Mouse (Mus musculus): ENCODE measurements around the gene Myrip. TPM values are rescaled to one million over a fixed set of nuclear protein-coding genes. Genes with fewer than 3 reads are reported as not detected.

The Myrip gene
- total RNA-seq, 2 experiments from 2014 or later: 6.0 to 8.7 TPM

GRCm38 (mm10) chr9:120396579-120397185, 95.4 kb downstream of the Myrip start:
- no peak for DNase-seq

GRCm38 (mm10) chr9:120398289-120398688, 97.0 kb downstream of the Myrip start:
- DNase-seq: no peak

GRCm38 (mm10) chr9:120399537-120399936, 98.2 kb downstream of the Myrip start:
- peak; percentile 13 for DNase-seq

- no peak for DNase-seq
These were observed 101.1 kb downstream of the Myrip start for GRCm38 (mm10) chr9:120402368-120402767.

- no peak for DNase-seq
These were observed 102.3 kb downstream of the Myrip start for GRCm38 (mm10) chr9:120403661-120404060.

- no peak for DNase-seq
These were observed 108.4 kb downstream of the Myrip start for GRCm38 (mm10) chr9:120409663-120410181.

GRCm38 (mm10) chr9:120410421-120410820, 109.1 kb downstream of the Myrip start:
- DNase-seq: peak; percentile 69

- peak; percentile 87 for DNase-seq
These were observed 114.2 kb downstream of the Myrip start for GRCm38 (mm10) chr9:120415504-120415903.

GRCm38 (mm10) chr9:120416151-120416550, 114.8 kb downstream of the Myrip start:
- DNase-seq: no peak

- no peak for DNase-seq
These were observed 115.4 kb downstream of the Myrip start for GRCm38 (mm10) chr9:120416729-120417128.

- no peak for DNase-seq
These were observed 117.3 kb downstream of the Myrip start for GRCm38 (mm10) chr9:120418582-120418981.

- no peak for DNase-seq
These were observed 123.3 kb downstream of the Myrip start for GRCm38 (mm10) chr9:120424567-120424966.

- DNase-seq: peak; percentile 76
These were observed 124.5 kb downstream of the Myrip start for GRCm38 (mm10) chr9:120425768-120426167.

GRCm38 (mm10) chr9:120428181-120428580, 126.9 kb downstream of the Myrip start:
- DNase-seq: no peak

GRCm38 (mm10) chr9:120433747-120434146, 132.4 kb downstream of the Myrip start:
- DNase-seq: peak; percentile 73

- no peak for DNase-seq
These were observed 134.5 kb downstream of the Myrip start for GRCm38 (mm10) chr9:120435841-120436240.

- no peak for DNase-seq
These were observed 135.5 kb downstream of the Myrip start for GRCm38 (mm10) chr9:120436854-120437253.

GRCm38 (mm10) chr9:120437266-120437876, 136.1 kb downstream of the Myrip start:
- no peak for DNase-seq

GRCm38 (mm10) chr9:120438350-120438749, 137.0 kb downstream of the Myrip start:
- DNase-seq: no peak

GRCm38 (mm10) chr9:120438781-120439180, 137.5 kb downstream of the Myrip start:
- DNase-seq: no peak

GRCm38 (mm10) chr9:120444642-120445041, 143.3 kb downstream of the Myrip start:
- no peak for DNase-seq

GRCm38 (mm10) chr9:120449696-120450329, 148.5 kb downstream of the Myrip start:
- DNase-seq: no peak

All from adrenal gland, postnatal 10 days (tissue).